Mouse (Mus musculus) heart, embryonic 13.5 days (tissue): ENCODE data around the gene Clptm1. TPM values are rescaled to one million over a fixed set of nuclear protein-coding genes. Genes with fewer than 3 reads are reported as not detected.

ENCODE experiments used
- ATAC-seq: fragments of 200-750 bp; cut with Nextera tagmentation; 2 replicates; pipeline ENCODE4 v1.8.0; 2017; ENCODE audit warnings: moderate TSS enrichment; ENCODE audit not compliant: insufficient number of reproducible peaks, low FRiP score, low TSS enrichment; ENCODE audit errors: extremely low read depth
- H3K27ac ChIP-seq: fragments of 300-500 bp; sonication (generic); replicated peaks from 2 replicates; pipeline ENCODE4 v1.5.1; 2015; ENCODE audit warnings: moderate library complexity, mild to moderate bottlenecking, inconsistent platforms
- H3K27me3 ChIP-seq: fragments of 300-500 bp; sonication (generic); replicated peaks from 2 replicates; pipeline ENCODE4 v1.6.1; 2015; ENCODE audit warnings: mild to moderate bottlenecking, inconsistent platforms
- H3K36me3 ChIP-seq: fragments of 300-500 bp; sonication (generic); 2 replicates; pipeline ENCODE4 v1.6.1; 2015; ENCODE audit warnings: mild to moderate bottlenecking, inconsistent platforms
- H3K4me1 ChIP-seq: fragments of 300-500 bp; sonication (generic); 2 replicates; pipeline ENCODE4 v1.6.1; 2015; ENCODE audit warnings: inconsistent platforms
- H3K4me2 ChIP-seq: fragments of 300-500 bp; sonication (generic); 2 replicates; pipeline ENCODE4 v1.6.1; 2015; ENCODE audit warnings: inconsistent platforms, mild to moderate bottlenecking, moderate library complexity
- H3K4me3 ChIP-seq: fragments of 300-500 bp; sonication (generic); 2 replicates; pipeline ENCODE4 v1.5.1; 2015; ENCODE audit warnings: moderate library complexity, mild to moderate bottlenecking, inconsistent platforms
- H3K9ac ChIP-seq: fragments of 300-500 bp; sonication (generic); 2 replicates; pipeline ENCODE4 v1.6.1; 2015; ENCODE audit warnings: inconsistent platforms, mild to moderate bottlenecking, moderate library complexity
- H3K9me3 ChIP-seq: fragments of 300-500 bp; sonication (generic); 2 replicates; pipeline ENCODE4 v1.6.1; 2016; ENCODE audit warnings: inconsistent platforms
- WGBS: fragments of 180-500 bp; shearing (Covaris S2); methylation state at CpG from one replicate; pipeline ENCODE4 v1.1.7; 2015; ENCODE audit warnings: mixed read lengths; 5-methylcytosine and 5-hydroxymethylcytosine counted together
- polyA plus RNA-seq: library from polyadenylated mRNA; unstranded; fragments of >200 nt; fragmentation: Nextera tagmentation; extraction: Ambion mirVana; gene quantifications from 2 replicates; pipeline ENCODE4 v1.2.1, GENCODE M21; 2015

Gene Clptm1
- 74.5 and 74.6 TPM in 2 replicates for polyA plus RNA-seq

- H3K27ac ChIP-seq = peak within 1 kb of the TSS; percentile 94
- H3K4me3 ChIP-seq = peak within 1 kb of the TSS; percentile 100
- peak within 1 kb of the TSS; percentile 85 for H3K4me2 ChIP-seq
- H3K9ac ChIP-seq = peak within 1 kb of the TSS; percentile 99
- H3K4me1 ChIP-seq = peaks cover 40% of the 10 kb centered on the region
- ATAC-seq = peak; percentile 84
- no peaks in the 10 kb centered on the region for H3K27me3 ChIP-seq
- WGBS = under 1% methylated on average over 62 of the region's 63 CpGs
- H3K36me3 ChIP-seq = peaks cover 22% of the 10 kb centered on the region
- H3K9me3 ChIP-seq = no peaks in the 10 kb centered on the region
These were observed at the start of gene Clptm1 for GRCm38 (mm10) chr7:19664955-19665841. Clptm1 (minus strand) TSS chr7:19665033.

DNA sequence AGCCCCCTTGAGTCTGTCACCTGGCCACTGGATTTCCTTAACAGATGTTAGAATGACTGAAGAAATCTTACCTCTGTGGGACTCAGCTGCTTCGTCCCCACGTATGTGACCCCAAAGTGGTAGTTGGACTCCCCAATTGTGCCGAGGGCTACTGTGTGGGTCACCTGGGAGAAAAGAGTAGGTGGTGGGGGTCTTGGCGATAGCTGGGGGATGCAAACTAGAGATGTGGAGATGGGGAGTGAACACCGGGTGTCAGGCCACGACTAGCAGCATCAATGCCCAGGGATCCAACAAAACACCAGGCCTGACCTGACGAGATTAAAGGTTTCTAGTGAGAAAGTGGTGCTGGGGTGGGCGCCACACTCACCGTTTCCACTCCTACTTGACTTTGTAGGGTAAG is 48.8 kb upstream of the Clptm1 start:
- peaks cover 72% of the 10 kb centered on the region for H3K36me3 ChIP-seq
- H3K9ac ChIP-seq = peak overlapping the region; percentile 98; the same call in 1 of the 2 replicates
- WGBS = 82% methylated on average over 9 of the region's 9 CpGs
- peak overlapping the region; percentile 96 for H3K4me3 ChIP-seq
- no peaks in the 10 kb centered on the region for H3K27me3 ChIP-seq
- ATAC-seq = no peak
- no peak overlapping the region for H3K27ac ChIP-seq
- H3K4me2 ChIP-seq = peak overlapping the region; percentile 93; the same call in 1 of the 2 replicates
- no peaks in the 10 kb centered on the region for H3K9me3 ChIP-seq
- peaks cover 25% of the 10 kb centered on the region for H3K4me1 ChIP-seq

GRCm38 (mm10) chr7:19713196-19713595 is 48.4 kb upstream of the Clptm1 start:
- WGBS = 49% methylated on average over 4 of the region's 4 CpGs
- Histone ChIP-seq H3K27ac (no peak overlapping the region), H3K9ac (no peak overlapping the region), H3K4me2 (no peak overlapping the region), H3K9me3 (no peaks in the 10 kb centered on the region), H3K27me3 (no peaks in the 10 kb centered on the region), H3K4me3 (0 out of 2 replicates have a peak overlapping the region, but pooled peaks have one; percentile 96), H3K4me1 (peaks cover 25% of the 10 kb centered on the region), H3K36me3 (peaks cover 73% of the 10 kb centered on the region)
- ATAC-seq = no peak

DNA sequence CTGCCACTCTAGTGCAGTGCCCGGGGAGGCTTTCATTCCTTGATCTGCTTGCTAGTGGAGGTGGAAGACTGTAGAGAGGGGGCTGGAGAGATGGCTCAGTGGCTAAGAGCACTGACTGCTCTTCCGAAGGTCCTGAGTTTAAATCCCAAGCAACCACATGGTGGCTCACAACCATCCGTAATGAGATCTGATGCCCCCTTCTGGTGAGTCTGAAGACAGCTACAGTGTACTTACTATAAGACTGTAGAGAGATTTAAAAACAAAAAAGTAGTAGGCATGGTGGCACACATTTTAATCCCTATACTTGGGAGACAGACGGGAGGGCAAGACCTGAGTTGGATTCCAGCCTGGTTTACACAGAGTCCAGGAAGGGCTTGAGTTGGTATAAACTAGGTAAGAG is 47.6 kb upstream of the Clptm1 start:
- H3K27me3 ChIP-seq = no peaks in the 10 kb centered on the region
- ATAC-seq = no peak
- no peak overlapping the region for H3K9ac ChIP-seq
- H3K4me3 ChIP-seq = no peak overlapping the region
- H3K9me3 ChIP-seq = no peaks in the 10 kb centered on the region
- peaks cover 25% of the 10 kb centered on the region for H3K4me1 ChIP-seq
- H3K27ac ChIP-seq = no peak overlapping the region
- peaks cover 75% of the 10 kb centered on the region for H3K36me3 ChIP-seq
- no peak overlapping the region for H3K4me2 ChIP-seq
- WGBS = 73% methylated on average over 4 of the region's 4 CpGs

DNA sequence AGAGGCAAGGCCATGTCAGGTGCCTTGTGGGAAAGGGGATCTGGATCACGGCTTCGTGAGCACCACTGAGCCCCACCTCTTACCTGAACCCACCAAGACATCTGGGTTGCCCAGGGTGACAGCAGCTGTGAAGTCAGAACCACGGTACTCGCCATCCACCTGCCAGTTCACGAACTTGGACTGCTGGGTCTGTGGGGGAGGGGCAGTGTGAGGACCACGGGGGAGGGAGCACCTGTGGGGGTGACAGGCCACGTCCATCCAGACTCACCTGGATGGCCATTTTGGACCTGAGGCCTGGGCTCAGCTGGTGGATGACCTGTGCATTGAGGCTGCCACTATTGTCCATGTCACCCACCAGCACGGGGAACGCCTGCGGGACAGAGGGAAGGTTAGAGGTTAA is 45.8 kb upstream of the Clptm1 start:
- Histone ChIP-seq H3K9ac (no peak overlapping the region), H3K27ac (no peak overlapping the region), H3K4me3 (no peak overlapping the region), H3K36me3 (peaks cover 82% of the 10 kb centered on the region), H3K27me3 (no peaks in the 10 kb centered on the region), H3K9me3 (no peaks in the 10 kb centered on the region), H3K4me1 (peaks cover 16% of the 10 kb centered on the region), H3K4me2 (no peak overlapping the region)
- ATAC-seq = no peak
- 92% methylated on average over 10 of the region's 10 CpGs for WGBS

DNA sequence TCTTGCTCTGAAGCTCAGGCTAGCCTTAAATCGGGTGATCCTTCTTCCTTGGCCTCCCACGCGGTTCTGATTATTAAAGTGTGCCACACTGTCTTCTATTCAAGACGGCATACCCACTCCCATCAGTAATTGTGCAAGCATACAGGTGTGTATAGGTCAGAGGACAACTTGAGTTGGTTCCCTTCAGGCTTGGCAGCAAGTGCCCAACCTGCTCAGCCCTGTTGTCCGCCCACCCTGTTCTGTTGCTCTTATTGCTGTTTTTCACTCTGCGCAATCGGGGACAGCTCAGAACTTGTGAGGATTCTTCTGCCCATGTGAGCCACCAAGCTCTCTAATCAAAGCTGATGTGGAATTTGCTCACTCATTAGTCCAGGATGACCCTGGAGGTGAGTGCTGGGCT is 40.4 kb upstream of the Clptm1 start:
- Histone ChIP-seq H3K4me3 (no peak overlapping the region), H3K27me3 (no peaks in the 10 kb centered on the region), H3K4me2 (no peak overlapping the region), H3K4me1 (peaks cover 19% of the 10 kb centered on the region), H3K36me3 (peaks cover 86% of the 10 kb centered on the region), H3K9ac (no peak overlapping the region), H3K9me3 (no peaks in the 10 kb centered on the region), H3K27ac (no peak overlapping the region)
- no peak for ATAC-seq
- 90% methylated on average over 7 of the region's 7 CpGs for WGBS

DNA sequence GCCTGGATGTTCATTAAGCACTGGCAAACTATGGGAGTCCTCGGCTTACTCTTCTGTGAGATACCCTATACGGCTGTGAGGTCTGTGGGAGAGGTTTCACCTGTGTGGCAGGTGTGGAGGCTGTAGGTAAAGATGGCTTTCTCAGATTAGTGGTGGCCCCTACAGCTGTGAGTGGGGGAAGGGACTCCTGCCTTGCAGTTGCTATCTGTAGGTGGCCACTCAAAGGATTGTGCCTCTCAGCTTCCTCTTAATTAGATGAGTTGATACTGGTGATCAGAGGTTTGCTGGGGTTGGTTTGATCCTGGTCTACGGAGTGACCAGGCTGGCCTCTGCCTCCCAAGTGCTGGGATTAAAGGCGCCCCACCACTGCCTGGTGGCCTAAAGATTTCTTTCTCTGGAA is 39.6 kb upstream of the Clptm1 start:
- Histone ChIP-seq H3K4me3 (no peak overlapping the region), H3K27me3 (no peaks in the 10 kb centered on the region), H3K27ac (no peak overlapping the region), H3K4me2 (no peak overlapping the region), H3K36me3 (peaks cover 78% of the 10 kb centered on the region), H3K9ac (no peak overlapping the region), H3K4me1 (peaks cover 26% of the 10 kb centered on the region), H3K9me3 (no peaks in the 10 kb centered on the region)
- no peak for ATAC-seq
- 83% methylated on average over 4 of the region's 4 CpGs for WGBS

- Histone ChIP-seq H3K4me3 (no peak overlapping the region), H3K9ac (peak overlapping the region; percentile 7; the same call in 1 of the 2 replicates), H3K27ac (no peak overlapping the region), H3K4me1 (peaks cover 41% of the 10 kb centered on the region), H3K27me3 (no peaks in the 10 kb centered on the region), H3K9me3 (no peaks in the 10 kb centered on the region), H3K4me2 (no peak overlapping the region), H3K36me3 (peaks cover 64% of the 10 kb centered on the region)
- WGBS = 86% methylated on average over 16 of the region's 16 CpGs
- ATAC-seq = no peak
These were observed 38.2 kb upstream of the Clptm1 start for GRCm38 (mm10) chr7:19702859-19703555.

GRCm38 (mm10) chr7:19701069-19701761 is 36.4 kb upstream of the Clptm1 start:
- H3K9me3 ChIP-seq = no peaks in the 10 kb centered on the region
- peak overlapping the region; percentile 35 for H3K4me2 ChIP-seq
- H3K4me3 ChIP-seq = no peak overlapping the region
- peaks cover 59% of the 10 kb centered on the region for H3K36me3 ChIP-seq
- WGBS = 27% methylated on average over 22 of the region's 22 CpGs
- peaks cover 49% of the 10 kb centered on the region for H3K4me1 ChIP-seq
- peak overlapping the region; percentile 69 for H3K27ac ChIP-seq
- H3K27me3 ChIP-seq = no peaks in the 10 kb centered on the region
- ATAC-seq = no peak; the same call in 1 of the 2 replicates
- H3K9ac ChIP-seq = peak overlapping the region; percentile 68

- Histone ChIP-seq H3K27me3 (no peaks in the 10 kb centered on the region), H3K4me1 (peaks cover 54% of the 10 kb centered on the region), H3K9ac (peak overlapping the region; percentile 68; the same call in 1 of the 2 replicates), H3K4me3 (no peak overlapping the region), H3K27ac (peak overlapping the region; percentile 69), H3K4me2 (peak overlapping the region; percentile 35), H3K9me3 (no peaks in the 10 kb centered on the region), H3K36me3 (peaks cover 59% of the 10 kb centered on the region)
- ATAC-seq = no peak; the same call in 1 of the 2 replicates
- WGBS = 49% methylated on average over 12 of the region's 12 CpGs
These were observed 35.7 kb upstream of the Clptm1 start for GRCm38 (mm10) chr7:19700299-19701068.
